Mouse (Mus musculus) ovary, postnatal 36 days (tissue): ENCODE data around the gene P2rx7.
A peak's percentile ranks its signal among the peaks of the same experiment; 100 is the strongest.

Experiments used
- DNase-seq: peaks from one replicate; pipeline ENCODE4 v3.0.0; 2022; ENCODE audit warnings: low spot score, mixed read lengths

Gene P2rx7

DNA sequence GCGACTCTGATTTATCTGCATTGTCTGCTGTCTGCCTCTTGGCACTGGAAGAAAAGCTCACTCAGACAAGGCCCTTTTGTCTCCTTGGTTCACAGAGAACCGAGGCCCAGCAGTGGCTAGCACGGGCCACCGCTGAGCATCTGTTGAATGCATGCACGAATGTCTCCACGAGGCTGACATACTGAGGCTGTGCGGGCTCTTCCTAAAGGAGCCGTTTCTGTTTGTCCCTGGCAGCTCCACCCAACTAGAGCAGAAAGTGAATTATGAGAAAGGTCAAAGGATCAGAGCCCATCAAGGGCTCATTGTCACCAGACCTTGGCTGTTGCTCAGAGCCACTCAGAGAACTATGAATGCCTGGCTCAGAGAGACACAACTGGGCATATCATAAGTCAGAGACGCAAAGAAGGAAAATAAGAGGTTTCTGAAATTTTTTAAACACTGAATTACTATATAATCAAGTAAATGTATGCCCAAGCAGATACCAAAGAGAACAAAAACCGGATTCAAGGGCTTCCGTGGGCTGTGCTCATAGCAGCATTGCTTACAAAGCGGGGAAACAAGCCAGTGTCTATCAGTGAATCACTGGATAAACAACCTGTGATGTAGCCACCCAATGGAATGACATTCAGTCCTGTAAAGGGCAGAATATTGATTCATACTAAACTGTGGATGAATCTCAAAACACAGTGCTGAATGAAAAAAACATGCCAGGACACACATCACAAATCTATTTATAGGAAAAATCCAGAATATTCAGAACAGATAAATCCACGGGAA lies 49.9 kb downstream of the P2rx7 start:
- no peak for DNase-seq

DNA sequence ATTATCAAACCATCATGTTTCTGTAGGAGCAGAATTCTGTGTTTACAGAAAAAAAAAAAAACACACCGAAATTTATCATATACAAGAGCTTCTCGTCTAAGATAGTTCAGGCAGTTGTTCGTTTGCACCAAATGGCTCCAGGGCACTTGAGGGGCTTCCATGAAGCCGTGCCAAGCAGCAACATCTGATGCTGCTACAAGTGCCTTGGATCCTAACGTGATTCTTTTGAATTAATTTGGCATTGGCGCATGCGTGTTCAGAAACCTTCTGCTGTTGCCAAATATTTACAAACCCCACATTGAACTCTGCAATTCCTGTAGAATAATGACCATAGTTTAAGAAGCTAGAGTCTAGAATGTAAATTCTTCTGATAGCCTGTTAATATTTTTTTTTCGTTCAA lies 51.8 kb downstream of the P2rx7 start:
- DNase-seq, result no peak

DNA sequence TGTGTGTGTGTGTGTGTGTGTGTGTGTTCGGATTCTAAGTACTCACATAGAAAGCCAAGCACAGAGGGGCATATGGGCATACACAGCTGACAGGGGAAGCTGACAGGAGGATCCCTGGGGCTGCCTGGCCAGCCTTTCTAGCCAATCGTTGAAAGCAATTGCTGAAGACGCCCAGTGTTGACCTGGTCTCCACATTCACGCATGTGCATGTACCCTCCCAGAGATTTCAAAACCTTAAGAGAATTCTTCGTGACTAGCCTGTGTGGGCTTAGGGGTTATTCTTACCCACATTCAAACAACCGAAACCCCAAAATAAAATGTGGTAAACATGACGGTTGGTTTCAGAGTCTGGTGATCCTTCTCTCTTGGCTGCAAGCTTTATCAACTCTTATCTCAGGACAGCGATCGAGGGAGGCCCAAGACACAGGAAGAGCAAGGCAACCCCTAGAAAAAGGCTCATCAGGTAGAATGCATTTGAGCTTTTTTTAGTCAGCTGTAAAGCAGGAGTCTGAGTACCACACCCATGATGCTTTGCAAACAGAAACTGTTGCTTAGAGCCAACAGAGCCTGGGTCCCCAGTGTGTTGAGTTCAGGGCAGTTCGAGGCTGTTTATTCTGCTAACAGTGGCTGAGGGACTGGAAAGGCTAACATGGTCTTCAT lies 54.5 kb downstream of the P2rx7 start:
- DNase-seq, result no peak

DNA sequence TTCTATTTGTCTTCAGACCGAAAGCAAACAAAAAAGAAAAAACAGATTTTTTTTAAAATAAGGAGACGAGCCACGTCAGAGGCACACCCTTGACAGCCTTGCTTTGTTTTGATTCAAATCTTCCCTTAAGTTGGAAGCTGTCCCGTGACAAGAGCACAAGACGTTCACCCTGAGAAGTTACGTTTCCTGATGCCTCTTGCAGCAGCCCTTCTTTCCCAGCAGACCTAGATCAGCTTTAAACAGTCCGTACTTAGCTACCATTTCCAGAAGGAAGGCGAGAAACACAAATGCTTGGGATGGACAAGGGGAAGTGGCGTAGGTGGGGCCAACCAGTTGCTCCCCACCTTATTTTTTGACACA lies 55.0 kb downstream of the P2rx7 start:
- no peak for DNase-seq

DNA sequence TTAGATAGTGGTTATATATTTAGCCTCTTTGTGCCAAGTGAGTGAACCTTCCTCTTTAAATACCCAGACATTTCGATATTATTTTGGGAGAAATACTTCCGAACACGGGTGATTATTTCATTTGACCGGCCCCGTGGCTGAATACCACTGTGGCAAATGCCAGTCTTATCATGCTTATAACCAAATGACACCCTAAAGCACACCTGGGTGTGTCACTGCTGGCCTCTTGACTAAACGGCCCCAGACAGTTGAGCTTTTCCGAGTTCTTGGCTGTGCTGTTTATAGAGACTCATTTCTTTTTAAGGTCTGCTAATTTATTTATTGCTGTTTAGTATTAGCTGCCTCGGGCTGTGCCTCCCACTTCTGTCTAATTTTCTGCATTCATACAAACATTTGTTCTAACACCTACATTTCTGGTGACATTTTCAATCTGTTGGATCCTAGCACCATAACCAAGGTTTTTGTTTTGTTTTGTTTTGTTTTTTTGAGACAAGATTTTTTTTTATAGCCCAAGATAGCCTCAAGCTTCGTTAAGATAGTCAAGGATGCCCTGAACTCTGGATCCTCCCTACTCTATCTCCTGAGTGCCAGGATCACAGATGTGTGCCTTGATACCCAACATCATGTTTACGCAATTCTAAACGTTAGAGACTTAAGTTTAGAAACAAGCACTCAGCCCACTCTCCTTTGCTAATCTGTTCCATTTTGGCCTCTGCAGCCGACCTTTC lies 56.6 kb downstream of the P2rx7 start:
- no peak for DNase-seq

DNA sequence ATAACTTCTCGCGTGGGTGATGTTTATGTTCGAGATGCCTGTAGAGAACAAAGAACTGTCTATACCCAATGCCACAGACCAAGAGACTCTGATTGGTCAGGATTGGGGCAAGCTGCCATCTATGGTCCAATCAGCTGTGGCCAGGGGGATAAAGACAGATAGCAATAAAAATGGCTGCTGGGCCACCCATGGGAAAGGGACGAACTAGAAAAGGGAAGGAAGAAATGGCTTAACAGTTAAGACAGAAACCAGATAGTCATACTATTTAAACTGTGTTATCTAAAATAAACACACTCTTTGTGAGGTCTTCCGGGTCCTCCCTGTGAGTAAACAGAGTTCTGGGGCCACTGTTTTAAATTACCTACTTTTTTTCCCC lies 57.1 kb downstream of the P2rx7 start:
- DNase-seq, result no peak

DNA sequence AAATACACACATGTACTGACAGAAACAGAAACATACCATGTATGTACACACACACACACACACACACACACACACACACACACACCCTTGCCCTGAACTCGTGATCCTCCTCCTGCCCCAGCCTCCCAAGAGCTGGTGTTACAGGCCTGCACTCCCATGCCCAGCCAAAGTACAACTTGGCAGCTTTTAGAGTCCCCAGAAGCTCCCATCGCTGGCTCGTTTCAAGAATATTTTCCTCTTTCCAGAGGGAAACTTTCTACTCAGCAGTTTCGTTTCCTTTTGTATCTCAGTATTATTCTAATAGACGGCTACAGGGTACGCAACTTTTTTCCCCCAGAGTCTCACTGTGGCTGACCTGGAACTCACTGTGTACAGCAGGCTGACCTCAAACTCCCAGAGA lies 58.4 kb downstream of the P2rx7 start:
- no peak for DNase-seq

DNA sequence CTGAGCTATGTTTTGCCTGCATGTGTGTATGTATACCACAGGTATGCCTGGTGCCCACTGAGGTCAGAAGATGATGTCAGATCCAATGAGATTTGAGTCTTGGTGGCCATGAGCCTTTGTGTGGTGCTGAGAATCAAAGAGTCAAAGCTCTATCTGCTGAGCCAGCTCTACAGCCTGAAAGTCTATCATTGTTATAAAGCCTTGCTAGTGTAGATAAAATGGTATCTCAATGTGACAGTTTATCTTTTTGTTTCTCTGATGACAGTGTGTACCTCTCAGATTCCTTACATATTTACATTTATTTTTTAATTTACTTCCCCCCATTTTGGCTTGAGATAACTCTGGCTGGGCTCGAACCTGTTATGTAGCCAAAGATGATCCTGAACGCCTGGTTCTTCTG lies 59.9 kb downstream of the P2rx7 start:
- DNase-seq, result no peak

DNA sequence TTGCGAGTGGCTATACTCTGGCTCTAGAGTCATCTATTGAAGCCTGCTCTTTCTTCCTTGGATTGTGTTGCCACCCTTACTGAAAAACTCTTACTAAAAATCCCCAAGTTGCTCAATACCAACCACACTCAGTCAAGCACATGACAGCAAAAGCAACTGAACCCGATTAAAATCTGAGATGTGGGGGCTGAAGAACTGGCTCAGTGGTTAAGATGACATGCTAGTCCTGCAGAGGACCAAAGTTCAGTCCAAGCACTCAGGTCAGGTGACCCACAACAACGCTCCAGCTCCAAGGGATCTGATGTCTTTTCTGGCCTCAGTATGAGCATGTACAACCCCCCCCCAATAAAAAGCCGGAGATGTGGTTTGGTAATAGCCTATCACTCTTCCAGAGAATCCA lies 60.9 kb downstream of the P2rx7 start:
- DNase-seq, result no peak

DNA sequence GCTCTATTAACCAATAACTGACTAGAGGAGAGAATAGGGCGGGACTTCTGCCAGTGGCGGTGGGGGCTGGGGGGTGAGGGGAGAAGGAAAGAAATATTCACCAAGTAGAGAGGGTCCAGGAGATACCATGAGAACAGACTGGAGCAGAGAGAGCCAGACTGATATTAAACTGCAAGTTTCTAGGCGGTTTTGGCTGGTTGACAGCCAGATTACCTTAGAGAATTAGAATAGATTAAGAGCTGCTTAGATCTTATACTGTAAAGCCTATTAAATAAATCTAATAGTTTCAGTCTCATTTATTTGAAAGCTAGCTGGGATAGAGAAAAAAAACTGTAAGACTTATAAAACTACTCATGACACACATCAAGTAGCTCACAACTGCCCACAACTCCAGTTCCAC lies 61.5 kb downstream of the P2rx7 start:
- DNase-seq, result no peak

DNA sequence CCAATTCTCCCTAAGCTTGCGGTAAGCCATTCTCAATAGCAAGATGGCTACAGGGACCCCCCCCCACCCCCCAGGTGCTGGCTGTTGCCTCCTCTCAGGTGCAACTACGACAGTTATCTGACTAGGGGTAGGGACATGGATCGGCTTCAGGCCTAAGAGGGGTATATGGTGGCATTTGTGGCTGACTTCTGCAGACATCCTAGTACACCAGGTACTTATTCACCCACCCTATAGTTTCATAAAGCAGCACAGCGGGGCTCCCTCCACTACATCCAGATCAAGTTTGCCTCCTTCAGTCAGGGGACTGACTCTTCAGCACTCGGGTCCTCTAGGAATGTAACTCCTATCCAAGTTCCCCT lies 63.2 kb downstream of the P2rx7 start:
- no peak for DNase-seq

DNA sequence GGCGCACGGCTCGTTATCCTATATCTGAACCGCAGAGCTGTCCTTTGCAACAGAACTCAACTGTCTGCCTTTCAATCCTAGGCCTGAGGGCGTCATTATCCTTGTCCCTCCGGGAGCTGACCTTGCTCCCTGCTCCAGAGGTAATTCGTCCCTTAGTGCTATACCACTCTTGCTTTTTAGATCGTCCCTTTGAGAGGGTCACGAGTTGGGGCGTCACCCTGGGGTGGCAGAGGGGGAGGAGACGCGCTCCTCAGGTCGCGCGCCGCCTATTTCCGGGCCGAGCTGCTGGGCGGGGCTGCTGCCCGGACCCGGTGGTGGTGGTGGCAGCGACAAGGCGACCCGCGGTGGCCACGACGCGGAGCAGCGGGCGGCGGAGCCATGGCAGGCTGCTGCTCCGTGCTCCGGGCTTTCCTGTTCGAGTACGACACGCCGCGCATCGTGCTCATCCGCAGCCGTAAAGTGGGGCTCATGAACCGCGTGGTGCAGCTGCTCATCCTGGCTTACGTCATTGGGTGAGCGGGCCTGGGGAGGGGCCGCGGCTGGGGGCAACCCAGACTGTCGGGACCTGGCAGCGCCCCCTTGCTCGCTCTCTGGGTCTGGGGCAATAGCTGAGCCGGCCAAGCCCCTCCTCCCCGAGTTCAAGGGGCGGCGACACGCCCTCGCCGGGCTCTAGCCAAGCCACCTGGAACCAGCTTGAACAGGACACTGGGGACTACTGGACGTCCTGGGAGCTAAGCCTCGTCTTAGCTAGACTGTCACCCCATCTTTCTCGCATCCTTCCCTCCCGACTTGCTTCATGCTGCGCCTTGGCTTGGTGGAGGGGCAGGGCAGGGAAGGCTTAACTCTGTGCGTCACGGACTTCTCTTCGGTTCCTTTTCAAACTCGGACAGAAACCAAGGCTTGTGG lies 63.8 kb downstream of the P2rx7 start, which contains the start of gene P2rx4:
Gene P2rx4, plus strand, starts transcription at position 269 of the 906 bp plus-strand sequence.
- DNase-seq, result peak; percentile 78

DNA sequence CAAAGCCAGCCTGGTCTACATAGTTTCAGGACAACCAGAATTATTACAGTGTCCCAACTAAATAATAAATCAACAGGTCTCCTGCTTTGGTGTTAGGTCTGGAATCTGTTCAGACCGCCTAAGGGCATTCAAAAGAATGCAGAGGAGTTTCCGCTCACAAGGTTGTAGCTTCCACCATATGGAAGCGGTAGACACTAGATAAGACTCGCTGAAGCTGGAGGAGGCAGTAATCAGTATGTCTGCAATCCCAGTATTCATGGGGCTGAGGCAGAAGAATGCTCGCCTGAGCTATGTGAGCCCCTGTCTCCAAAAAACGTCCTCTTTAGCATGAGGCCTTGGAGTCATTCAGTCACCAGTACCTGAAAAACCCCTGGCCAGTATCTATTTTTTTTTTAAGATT lies 65.1 kb downstream of the P2rx7 start:
- no peak for DNase-seq

DNA sequence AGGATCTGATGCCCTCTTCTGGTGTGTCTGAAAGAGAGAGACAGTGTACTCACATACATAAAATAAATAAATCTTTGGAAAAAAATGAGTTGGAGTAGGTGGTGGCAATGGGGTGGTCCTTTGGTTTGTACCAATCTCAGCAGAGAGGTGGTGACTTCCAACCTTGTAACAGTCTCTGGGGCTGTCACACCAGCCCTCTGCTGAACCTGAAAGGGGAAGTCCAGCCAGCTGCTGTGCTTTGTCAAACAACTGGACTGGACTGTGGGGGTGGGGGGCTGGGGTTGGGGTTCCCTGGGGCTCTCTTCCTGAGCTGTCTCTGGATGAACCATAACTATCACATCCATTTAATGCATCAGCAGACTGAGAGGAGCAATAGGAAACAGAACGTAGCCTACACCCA lies 72.0 kb downstream of the P2rx7 start:
- no peak for DNase-seq

DNA sequence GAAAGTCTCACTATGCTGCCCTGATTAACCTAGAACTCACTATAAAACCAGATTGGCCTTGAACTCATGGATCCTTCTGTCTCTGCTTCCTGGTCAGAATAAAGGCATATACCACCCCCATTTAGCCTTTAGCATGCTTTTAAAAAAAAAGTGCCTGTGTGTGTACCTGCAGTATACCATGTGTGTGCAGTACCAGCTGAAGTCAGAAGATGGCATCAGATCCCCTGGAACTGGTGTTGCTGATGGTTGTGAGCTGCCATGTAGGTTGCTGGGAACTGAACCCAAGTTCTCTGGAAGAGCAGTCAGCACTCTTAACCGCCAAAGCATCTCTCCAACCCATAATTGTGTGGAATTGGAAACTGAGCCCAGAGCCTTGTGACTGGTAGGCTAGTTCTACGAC lies 73.1 kb downstream of the P2rx7 start:
- DNase-seq, result no peak

DNA sequence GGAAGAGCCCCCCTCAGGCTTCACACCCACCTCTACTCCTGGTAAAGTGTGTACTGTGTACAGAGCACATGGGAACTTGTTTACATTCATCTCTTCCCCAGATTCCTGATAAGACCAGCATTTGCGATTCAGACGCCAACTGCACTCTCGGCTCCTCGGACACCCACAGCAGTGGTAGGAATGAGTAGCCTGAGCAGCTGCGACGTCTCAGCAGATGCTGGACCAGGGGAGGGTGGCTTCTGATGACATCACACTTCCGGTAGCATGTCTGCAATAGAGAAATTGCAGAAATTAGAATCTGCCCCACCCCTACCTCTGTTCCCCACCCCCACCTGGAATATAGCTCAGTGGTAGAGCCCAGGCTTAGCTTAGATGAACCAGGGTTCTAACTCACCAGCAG lies 74.7 kb downstream of the P2rx7 start:
- no peak for DNase-seq

DNA sequence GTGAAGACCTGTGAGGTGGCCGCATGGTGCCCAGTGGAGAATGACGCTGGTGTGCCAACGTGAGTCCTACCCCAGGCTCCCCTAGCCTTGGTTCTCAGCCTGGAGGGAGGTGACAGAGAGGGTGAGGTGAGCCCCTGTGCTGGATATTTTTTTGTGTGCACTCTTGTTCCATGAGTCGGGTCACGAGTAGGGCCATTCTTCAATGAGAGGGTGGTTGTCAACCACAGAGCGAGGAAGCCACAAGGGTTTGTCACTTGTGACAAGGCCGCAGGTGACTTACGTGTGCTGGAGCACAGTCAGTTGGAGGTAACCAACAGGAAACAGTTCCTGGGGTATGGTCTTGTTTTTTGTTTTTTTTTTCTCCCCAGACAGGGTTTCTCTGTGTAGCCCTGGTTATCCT lies 75.5 kb downstream of the P2rx7 start:
- DNase-seq, result no peak

DNA sequence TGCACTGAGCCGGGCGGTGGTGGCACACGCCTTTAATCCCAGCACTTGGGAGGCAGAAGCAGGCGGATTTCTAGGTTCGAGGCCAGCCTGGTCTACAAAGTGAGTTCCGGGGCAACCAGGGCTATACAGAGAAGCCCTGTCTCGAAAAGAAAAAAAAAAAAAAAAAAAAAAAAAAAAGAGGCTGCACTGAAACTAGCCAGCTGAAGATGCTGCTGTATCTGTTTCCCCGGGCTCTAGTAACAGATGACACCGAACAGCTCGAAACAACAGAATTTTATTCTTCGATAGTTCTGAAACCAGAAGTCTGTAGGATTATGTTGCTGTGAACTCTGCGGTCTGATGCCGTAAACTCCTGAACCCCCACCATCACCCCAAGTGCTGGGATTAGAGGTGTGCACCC lies 81.7 kb downstream of the P2rx7 start:
- DNase-seq, result no peak

DNA sequence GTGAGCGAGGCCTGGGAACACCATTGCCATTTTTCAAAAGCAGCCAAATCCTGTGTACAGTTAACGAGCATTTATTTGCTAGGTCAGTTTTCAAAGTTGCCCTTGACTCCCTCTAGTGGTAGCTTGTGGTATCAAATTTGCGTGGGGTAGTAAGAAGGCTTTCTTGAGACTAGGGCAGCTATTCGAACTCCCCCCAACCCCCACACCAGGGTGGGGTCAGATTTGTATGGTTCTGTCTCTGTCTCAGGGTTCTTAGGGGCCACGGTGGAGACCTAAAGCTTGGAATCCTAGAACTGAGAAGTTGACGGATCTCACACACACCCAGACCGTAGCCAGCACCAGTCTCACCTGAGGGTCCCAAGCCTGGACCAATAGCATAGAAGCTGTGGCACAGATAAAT lies 82.4 kb downstream of the P2rx7 start:
- no peak for DNase-seq

DNA sequence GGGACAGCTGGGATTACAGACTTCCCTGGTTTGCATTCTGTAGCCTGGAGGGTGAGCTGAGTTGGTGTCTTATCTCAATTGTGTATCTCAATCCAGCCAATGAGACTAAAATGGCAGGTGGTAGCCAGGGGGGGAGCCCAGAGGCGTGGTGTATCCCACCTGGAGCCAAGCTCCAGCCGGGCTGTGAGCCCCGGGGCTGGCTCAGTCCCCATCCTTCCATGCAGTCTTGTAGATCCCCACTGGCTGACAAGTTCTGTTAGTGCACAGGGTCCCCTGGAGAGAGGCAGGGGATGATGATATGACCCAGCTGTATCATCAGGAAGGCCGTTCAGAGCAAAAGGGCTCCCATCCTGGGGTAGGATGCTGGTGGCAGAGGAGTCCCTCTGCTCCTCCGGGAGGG lies 82.9 kb downstream of the P2rx7 start:
- DNase-seq, result no peak

DNA sequence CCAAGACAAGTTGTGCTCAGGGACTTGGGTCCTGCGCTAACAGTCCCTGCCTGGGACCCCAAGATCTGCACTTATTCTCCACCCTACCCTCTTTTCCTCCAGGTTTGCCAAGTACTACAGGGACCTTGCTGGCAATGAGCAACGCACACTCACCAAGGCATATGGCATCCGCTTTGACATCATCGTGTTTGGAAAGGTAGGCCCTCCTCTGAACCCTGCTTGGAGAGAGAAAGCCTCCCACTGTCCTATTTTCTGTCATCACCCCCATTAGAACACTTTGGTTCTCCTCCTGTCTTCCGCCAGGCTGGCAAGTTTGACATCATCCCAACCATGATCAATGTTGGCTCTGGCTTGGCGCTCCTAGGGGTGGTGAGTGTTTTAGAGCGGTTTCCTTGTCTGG lies 83.4 kb downstream of the P2rx7 start:
- DNase-seq, result no peak

DNA sequence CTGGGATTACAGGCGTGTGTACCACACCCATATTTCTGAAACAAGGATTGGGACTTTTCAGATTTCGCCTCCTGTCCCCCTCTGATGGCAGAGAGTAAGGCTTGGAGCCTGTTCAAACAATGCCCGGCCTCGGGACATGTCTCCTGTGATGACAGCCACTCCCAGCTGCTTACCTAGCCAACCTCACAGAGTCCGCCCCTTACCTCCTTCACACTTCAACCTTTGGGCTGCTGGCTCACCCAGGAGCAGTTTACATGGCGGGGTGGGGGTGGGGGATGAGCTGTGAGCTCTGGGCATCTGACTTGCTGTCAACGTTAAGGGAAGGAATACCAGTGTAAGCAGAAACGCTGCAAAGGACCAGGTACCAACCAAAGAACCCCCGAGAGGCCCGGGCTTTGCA lies 87.1 kb downstream of the P2rx7 start:
- DNase-seq, result no peak
